Mouse (Mus musculus): ENCODE measurements around the gene Sec13. TPM values are rescaled to one million over a fixed set of nuclear protein-coding genes. Genes with fewer than 3 reads are reported as not detected.

The Sec13 gene
- polyA plus RNA-seq, 1 experiment from 2014 or later, result 244 TPM

GRCm38 (mm10) chr6:113695203-113695602 is 45.3 kb downstream of the Sec13 start:
- Histone ChIP-seq H3K4me2 (ENCODE audit: low read depth, low read length) (no peak overlapping the region), H3K4me1 (ENCODE audit: control insufficient read depth, insufficient read depth, low read length) (peaks cover 30% of the 10 kb centered on the region), H3K27me3 (ENCODE audit: control insufficient read depth, insufficient read depth, low read length) (no peaks in the 10 kb centered on the region), H3K9me3 (replicated peaks; ENCODE audit: control insufficient read depth, low read length) (no peaks in the 10 kb centered on the region), H3K27ac (ENCODE audit: low read length) (no peak overlapping the region), H3K4me3 (replicated peaks; ENCODE audit: low read length) (no peak overlapping the region), H3K36me3 (ENCODE audit: control insufficient read depth, insufficient read depth, low read length) (no peaks in the 10 kb centered on the region), H3K9ac (ENCODE audit: low read length) (no peak overlapping the region)
- 67% methylated on average over 1 of the region's 1 CpGs for WGBS
- ATAC-seq (ENCODE audit: insufficient read depth, low FRiP score), result no peak

- H3K4me3 ChIP-seq (replicated peaks; ENCODE audit: low read length), result no peak overlapping the region
- no peak overlapping the region for H3K4me2 ChIP-seq (ENCODE audit: low read depth, low read length)
- WGBS, result 87% methylated on average over 5 of the region's 5 CpGs
- H3K9me3 ChIP-seq (replicated peaks; ENCODE audit: control insufficient read depth, low read length), result no peaks in the 10 kb centered on the region
- no peak overlapping the region for H3K27ac ChIP-seq (ENCODE audit: low read length)
- ATAC-seq (ENCODE audit: insufficient read depth, low FRiP score), result no peak
- H3K9ac ChIP-seq (ENCODE audit: low read length), result no peak overlapping the region
- no peaks in the 10 kb centered on the region for H3K36me3 ChIP-seq (ENCODE audit: control insufficient read depth, insufficient read depth, low read length)
- H3K4me1 ChIP-seq (ENCODE audit: control insufficient read depth, insufficient read depth, low read length), result peaks cover 32% of the 10 kb centered on the region
- H3K27me3 ChIP-seq (ENCODE audit: control insufficient read depth, insufficient read depth, low read length), result no peaks in the 10 kb centered on the region
Measured at GRCm38 (mm10) chr6:113693377-113693776, 47.2 kb downstream of the Sec13 start.

- 69% methylated on average over 5 of the region's 5 CpGs for WGBS
- Histone ChIP-seq H3K9ac (ENCODE audit: low read length) (no peak overlapping the region), H3K4me3 (replicated peaks; ENCODE audit: low read length) (no peak overlapping the region), H3K36me3 (ENCODE audit: control insufficient read depth, insufficient read depth, low read length) (no peaks in the 10 kb centered on the region), H3K9me3 (replicated peaks; ENCODE audit: control insufficient read depth, low read length) (no peaks in the 10 kb centered on the region), H3K27me3 (ENCODE audit: control insufficient read depth, insufficient read depth, low read length) (no peaks in the 10 kb centered on the region), H3K27ac (ENCODE audit: low read length) (no peak overlapping the region), H3K4me1 (ENCODE audit: control insufficient read depth, insufficient read depth, low read length) (peaks cover 25% of the 10 kb centered on the region), H3K4me2 (ENCODE audit: low read depth, low read length) (no peak overlapping the region)
- no peak for ATAC-seq (ENCODE audit: insufficient read depth, low FRiP score)
Measured at GRCm38 (mm10) chr6:113692661-113693133, 47.8 kb downstream of the Sec13 start.

- Histone ChIP-seq H3K27me3 (ENCODE audit: control insufficient read depth, insufficient read depth, low read length) (no peaks in the 10 kb centered on the region), H3K4me1 (ENCODE audit: control insufficient read depth, insufficient read depth, low read length) (peaks cover 22% of the 10 kb centered on the region), H3K4me3 (replicated peaks; ENCODE audit: low read length) (peak overlapping the region; percentile 19), H3K9ac (ENCODE audit: low read length) (peak overlapping the region; percentile 69), H3K27ac (ENCODE audit: low read length) (peak overlapping the region; percentile 94), H3K36me3 (ENCODE audit: control insufficient read depth, insufficient read depth, low read length) (no peaks in the 10 kb centered on the region), H3K9me3 (replicated peaks; ENCODE audit: control insufficient read depth, low read length) (no peaks in the 10 kb centered on the region), H3K4me2 (ENCODE audit: low read depth, low read length) (peak overlapping the region; percentile 43)
- WGBS, result 68% methylated on average over 4 of the region's 4 CpGs
- no peak for ATAC-seq (ENCODE audit: insufficient read depth, low FRiP score)
Measured at GRCm38 (mm10) chr6:113691084-113691462, 49.5 kb downstream of the Sec13 start.

- Histone ChIP-seq H3K4me1 (ENCODE audit: control insufficient read depth, insufficient read depth, low read length) (peaks cover 17% of the 10 kb centered on the region), H3K9me3 (replicated peaks; ENCODE audit: control insufficient read depth, low read length) (no peaks in the 10 kb centered on the region), H3K4me2 (ENCODE audit: low read depth, low read length) (peak overlapping the region; percentile 43), H3K27ac (ENCODE audit: low read length) (peak overlapping the region; percentile 94), H3K4me3 (replicated peaks; ENCODE audit: low read length) (peak overlapping the region; percentile 19), H3K36me3 (ENCODE audit: control insufficient read depth, insufficient read depth, low read length) (no peaks in the 10 kb centered on the region), H3K27me3 (ENCODE audit: control insufficient read depth, insufficient read depth, low read length) (no peaks in the 10 kb centered on the region), H3K9ac (ENCODE audit: low read length) (peak overlapping the region; percentile 69)
- ATAC-seq (ENCODE audit: insufficient read depth, low FRiP score), result peak; percentile 85
- 3% methylated on average over 14 of the region's 14 CpGs for WGBS
Measured at GRCm38 (mm10) chr6:113690400-113691083, 50.0 kb downstream of the Sec13 start.

- Histone ChIP-seq H3K27ac (ENCODE audit: low read length) (peak overlapping the region; percentile 94), H3K9me3 (replicated peaks; ENCODE audit: control insufficient read depth, low read length) (no peaks in the 10 kb centered on the region), H3K27me3 (ENCODE audit: control insufficient read depth, insufficient read depth, low read length) (no peaks in the 10 kb centered on the region), H3K4me1 (ENCODE audit: control insufficient read depth, insufficient read depth, low read length) (peaks cover 17% of the 10 kb centered on the region), H3K9ac (ENCODE audit: low read length) (peak overlapping the region; percentile 69), H3K4me2 (ENCODE audit: low read depth, low read length) (peak overlapping the region; percentile 43), H3K36me3 (ENCODE audit: control insufficient read depth, insufficient read depth, low read length) (no peaks in the 10 kb centered on the region), H3K4me3 (replicated peaks; ENCODE audit: low read length) (no peak overlapping the region)
- WGBS, result 12% methylated on average over 7 of the region's 7 CpGs
- ATAC-seq (ENCODE audit: insufficient read depth, low FRiP score), result peak; percentile 27
Measured at GRCm38 (mm10) chr6:113690008-113690399, 50.5 kb downstream of the Sec13 start.

- no peak for ATAC-seq (ENCODE audit: insufficient read depth, low FRiP score)
- Histone ChIP-seq H3K27me3 (ENCODE audit: control insufficient read depth, insufficient read depth, low read length) (no peaks in the 10 kb centered on the region), H3K4me3 (replicated peaks; ENCODE audit: low read length) (no peak overlapping the region), H3K36me3 (ENCODE audit: control insufficient read depth, insufficient read depth, low read length) (no peaks in the 10 kb centered on the region), H3K9me3 (replicated peaks; ENCODE audit: control insufficient read depth, low read length) (no peaks in the 10 kb centered on the region), H3K4me1 (ENCODE audit: control insufficient read depth, insufficient read depth, low read length) (peaks cover 17% of the 10 kb centered on the region), H3K9ac (ENCODE audit: low read length) (peak overlapping the region; percentile 35; the same call in 1 of the 2 replicates), H3K4me2 (ENCODE audit: low read depth, low read length) (no peak overlapping the region), H3K27ac (ENCODE audit: low read length) (peak overlapping the region; percentile 52)
- 50% methylated on average over 8 of the region's 8 CpGs for WGBS
Measured at GRCm38 (mm10) chr6:113686551-113687125, 53.9 kb downstream of the Sec13 start.

- WGBS, result 90% methylated on average over 10 of the region's 10 CpGs
- H3K9ac ChIP-seq (ENCODE audit: low read length), result no peak overlapping the region
- H3K4me1 ChIP-seq (ENCODE audit: control insufficient read depth, insufficient read depth, low read length), result no peaks in the 10 kb centered on the region
- H3K36me3 ChIP-seq (ENCODE audit: control insufficient read depth, insufficient read depth, low read length), result no peaks in the 10 kb centered on the region
- ATAC-seq (ENCODE audit: insufficient read depth, low FRiP score), result no peak
- H3K4me3 ChIP-seq (replicated peaks; ENCODE audit: low read length), result no peak overlapping the region
- H3K9me3 ChIP-seq (replicated peaks; ENCODE audit: control insufficient read depth, low read length), result no peaks in the 10 kb centered on the region
- no peak overlapping the region for H3K27ac ChIP-seq (ENCODE audit: low read length)
- no peak overlapping the region for H3K4me2 ChIP-seq (ENCODE audit: low read depth, low read length)
- no peaks in the 10 kb centered on the region for H3K27me3 ChIP-seq (ENCODE audit: control insufficient read depth, insufficient read depth, low read length)
Measured at GRCm38 (mm10) chr6:113683081-113683825, 57.3 kb downstream of the Sec13 start.

- no peaks in the 10 kb centered on the region for H3K36me3 ChIP-seq (ENCODE audit: control insufficient read depth, insufficient read depth, low read length)
- H3K4me1 ChIP-seq (ENCODE audit: control insufficient read depth, insufficient read depth, low read length), result no peaks in the 10 kb centered on the region
- peak; percentile 75 for ATAC-seq (ENCODE audit: insufficient read depth, low FRiP score)
- no peak overlapping the region for H3K4me2 ChIP-seq (ENCODE audit: low read depth, low read length)
- H3K27me3 ChIP-seq (ENCODE audit: control insufficient read depth, insufficient read depth, low read length), result no peaks in the 10 kb centered on the region
- H3K9ac ChIP-seq (ENCODE audit: low read length), result no peak overlapping the region
- H3K4me3 ChIP-seq (replicated peaks; ENCODE audit: low read length), result no peak overlapping the region
- H3K27ac ChIP-seq (ENCODE audit: low read length), result no peak overlapping the region
- 27% methylated on average over 4 of the region's 4 CpGs for WGBS
- H3K9me3 ChIP-seq (replicated peaks; ENCODE audit: control insufficient read depth, low read length), result no peaks in the 10 kb centered on the region
Measured at GRCm38 (mm10) chr6:113681271-113681670, 59.3 kb downstream of the Sec13 start.
